Mouse (Mus musculus): ENCODE measurements around the gene Ralgds.

DNA sequence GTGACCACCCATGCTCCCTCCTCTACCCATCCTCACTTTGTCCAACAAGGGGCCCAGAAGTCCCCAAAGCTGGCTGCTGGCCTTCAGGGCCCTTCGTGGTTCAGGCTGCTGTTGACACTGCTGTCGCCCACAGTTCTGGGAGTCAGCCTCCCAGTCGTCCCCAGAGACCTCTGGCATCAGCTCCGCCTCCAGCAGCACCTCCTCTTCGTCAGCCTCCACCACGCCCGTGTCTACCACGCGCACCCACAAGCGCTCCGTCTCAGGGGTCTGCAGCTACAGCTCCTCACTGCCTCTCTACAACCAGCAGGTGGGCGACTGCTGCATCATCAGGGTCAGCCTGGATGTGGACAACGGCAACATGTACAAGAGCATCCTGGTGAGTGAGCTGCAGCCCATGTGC lies 36.2 kb downstream of the Ralgds start:
- TF ChIP-seq POLR2A (IDR thresholded peaks at IDR 0.05; ENCODE audit: borderline replicate concordance, insufficient read depth, low read length) = no peak
- no peak for TF ChIP-seq CTCF (IDR thresholded peaks at IDR 0.05; ENCODE audit: borderline replicate concordance, insufficient read depth, low read depth, low read length)
